Mouse (Mus musculus) erythroblast, adult 5-6 weeks (primary cell): ENCODE data around the gene Pdzd7. TPM values are rescaled to one million over a fixed set of nuclear protein-coding genes. Genes with fewer than 3 reads are reported as not detected.

Experiments
- ATAC-seq: replicated peaks from 2 replicates; pipeline ENCODE4 v1.8.0; 2016; ENCODE audit warnings: moderate number of reproducible peaks, mild to moderate bottlenecking, moderate TSS enrichment, inconsistent platforms; ENCODE audit not compliant: poor library complexity, low FRiP score, severe bottlenecking
- total RNA-seq, 2 experiments: library from RNA; stranded (forward) in 1 of 2; stranded (reverse) in 1 of 2; fragments of 150-400 nt in 1 of 2; fragments of 200-764, 138-1000 nt in 1 of 2; gene quantifications; 2 replicates each; pipeline versions ENCODE4 v1.2.3 to v1.2.4; 2015 to 2017; ENCODE audit warnings: low replicate concordance in 2 of 2

Gene Pdzd7
- total RNA-seq, 2 experiments from 2014 or later = not detected

DNA sequence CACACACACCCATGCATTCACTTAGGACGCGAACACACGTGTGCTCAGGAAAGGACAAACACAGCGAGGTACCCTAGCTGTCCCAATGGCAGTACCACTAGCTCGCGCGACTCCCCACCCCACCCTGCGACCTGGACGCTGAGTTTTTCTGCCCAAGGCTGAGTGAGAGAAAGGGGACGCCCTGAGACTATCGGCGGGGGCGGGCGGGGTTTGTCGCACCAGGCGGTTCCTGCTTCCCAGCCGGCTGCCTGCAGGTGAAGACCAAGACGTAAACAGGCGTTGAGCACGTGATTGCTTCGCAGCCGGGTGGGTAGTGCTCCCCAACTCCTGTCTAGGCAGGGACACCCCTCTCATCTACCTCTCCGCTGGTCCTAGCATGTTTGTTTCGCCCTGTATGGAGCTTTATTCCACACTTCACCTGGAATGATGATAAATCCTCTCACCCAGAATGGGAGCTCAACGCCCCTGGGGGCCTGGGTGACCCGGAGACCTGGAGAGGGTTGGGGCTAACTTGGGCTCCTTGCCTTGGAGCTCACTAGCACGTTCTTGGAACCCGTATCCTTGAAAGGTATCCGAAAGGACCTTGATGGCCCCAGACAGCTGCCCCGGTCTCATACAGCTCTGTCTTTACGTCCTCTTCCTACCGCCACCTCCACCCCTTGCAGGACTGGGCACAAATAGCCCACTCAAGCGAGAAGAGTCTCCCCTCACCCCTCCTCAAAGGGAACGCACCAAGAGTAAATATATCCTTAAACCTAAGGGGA lies 29.8 kb downstream of the Pdzd7 start:
- peak; percentile 65 for ATAC-seq

DNA sequence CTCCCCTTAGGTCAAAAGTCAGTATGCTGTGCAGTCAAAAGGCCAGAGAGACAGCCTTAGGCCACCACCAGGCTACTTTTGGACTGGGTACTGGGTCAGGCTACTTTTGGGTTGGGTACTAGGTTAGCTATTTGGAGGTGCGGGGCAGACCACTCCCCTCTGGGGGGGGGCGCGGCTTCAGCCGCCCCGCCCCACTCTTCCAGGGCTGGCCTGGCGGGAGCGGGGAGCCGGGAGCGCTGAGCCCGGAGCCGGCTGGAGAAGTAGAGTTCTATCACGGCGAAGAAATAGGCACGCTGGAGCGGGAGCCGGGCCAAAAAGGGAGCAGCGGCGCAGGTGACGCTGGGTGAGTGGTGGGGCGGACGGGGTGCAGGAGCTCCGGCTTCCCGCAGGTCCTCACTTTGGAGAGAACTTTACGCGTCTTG lies 30.5 kb downstream of the Pdzd7 start:
- ATAC-seq = 0 out of 2 replicates have a peak, but pooled peaks have one; percentile 20

- ATAC-seq = no peak
Measured at GRCm38 (mm10) chr19:45014335-45014971, 31.1 kb downstream of the Pdzd7 start, which contains the start of gene Lzts2. Gene Lzts2 (plus strand): TSS chr19:45014414.

GRCm38 (mm10) chr19:45013581-45014225 lies 31.8 kb downstream of the Pdzd7 start:
- no peak for ATAC-seq

DNA sequence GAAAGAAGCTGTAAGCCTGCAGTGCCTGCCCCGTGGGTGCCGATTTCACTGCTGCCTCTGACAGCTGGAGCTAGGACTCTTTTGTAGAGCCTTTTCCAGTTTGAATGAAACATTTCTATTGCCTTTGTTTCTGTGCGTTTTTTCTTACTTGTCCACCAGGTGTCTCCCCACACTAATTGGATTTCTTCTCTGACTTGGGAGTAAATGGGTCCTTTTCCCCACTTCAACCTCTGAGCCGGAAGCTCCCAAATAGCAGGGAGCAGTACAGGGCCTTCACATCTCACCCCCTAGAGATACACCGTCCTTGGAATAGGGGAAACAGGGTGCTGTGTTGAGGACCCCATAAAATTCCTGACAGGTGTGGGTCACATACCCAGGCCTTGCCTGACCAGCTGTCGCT lies 32.9 kb downstream of the Pdzd7 start:
- no peak for ATAC-seq

DNA sequence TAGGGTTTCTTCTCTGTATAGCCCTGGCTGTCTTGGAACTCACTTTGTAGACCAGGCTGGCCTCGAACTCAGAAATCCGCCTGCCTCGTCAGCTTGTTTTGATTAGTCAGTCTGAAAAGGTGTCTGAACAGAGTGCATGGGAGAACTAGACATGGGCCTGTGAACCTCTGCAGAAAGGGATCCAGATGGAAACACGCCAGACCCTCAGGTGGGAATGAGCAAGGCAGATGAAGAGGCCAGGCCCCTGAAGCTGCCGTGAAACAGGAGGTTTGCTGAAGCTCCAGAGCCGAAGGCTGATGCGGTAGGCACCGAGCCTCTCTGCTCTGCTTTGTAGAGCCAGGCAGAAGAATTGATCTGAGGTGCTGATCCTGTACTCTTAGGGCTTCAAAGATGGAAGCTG lies 33.3 kb downstream of the Pdzd7 start:
- no peak for ATAC-seq

DNA sequence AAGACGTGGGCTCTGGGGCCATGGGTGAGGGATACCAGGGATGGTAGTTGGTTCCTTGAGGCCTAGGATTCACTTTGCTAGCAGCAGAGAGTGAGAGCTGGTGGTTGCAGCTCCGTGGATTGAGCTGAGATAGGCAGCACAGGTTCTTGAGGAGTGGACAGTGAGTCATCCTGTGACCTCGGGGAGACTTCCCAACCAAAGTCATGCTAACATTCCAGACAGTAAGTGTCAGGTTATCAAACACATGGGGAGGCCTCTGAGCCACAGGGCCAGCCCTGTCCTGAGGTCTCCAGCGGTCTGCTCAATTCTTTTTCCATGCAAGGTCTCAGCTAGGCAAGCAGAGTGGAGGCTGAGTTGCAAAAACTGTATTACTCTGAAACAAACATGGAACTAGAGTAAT lies 34.9 kb downstream of the Pdzd7 start:
- no peak for ATAC-seq

DNA sequence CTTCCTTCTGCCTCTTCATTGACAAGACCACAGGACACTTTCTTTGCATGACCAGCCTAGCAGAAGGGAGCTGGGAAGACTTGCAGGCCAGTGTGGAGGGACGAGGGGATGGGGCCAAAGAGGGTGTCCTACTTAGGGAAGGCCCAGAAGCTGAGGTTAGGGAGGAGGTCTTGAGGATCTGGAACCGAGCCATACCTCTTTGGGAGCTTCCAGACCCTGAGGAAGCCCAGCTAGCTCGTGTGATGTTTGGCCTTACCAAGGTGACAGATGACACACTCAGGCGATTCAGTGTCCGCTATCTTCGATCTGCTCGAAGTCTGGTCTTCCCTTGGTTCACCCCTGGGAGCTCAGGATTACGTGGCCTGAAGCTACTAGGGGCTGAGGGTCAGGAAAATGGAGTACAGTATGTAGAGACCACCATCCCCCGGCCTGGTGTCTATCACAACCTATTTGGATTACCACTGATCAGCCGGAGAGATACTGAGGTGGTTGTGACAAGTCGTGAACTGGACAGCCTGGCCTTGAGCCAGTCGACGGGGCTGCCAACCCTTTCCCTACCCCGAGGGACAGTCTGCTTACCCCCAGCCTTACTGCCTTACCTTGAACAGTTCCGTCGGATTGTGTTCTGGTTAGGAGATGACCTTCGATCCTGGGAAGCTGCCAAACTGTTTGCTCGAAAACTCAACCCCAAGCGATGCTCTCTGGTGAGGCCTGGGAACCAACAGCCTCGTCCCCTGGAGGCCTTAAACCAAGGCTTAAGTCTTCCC lies 37.9 kb downstream of the Pdzd7 start:
- no peak for ATAC-seq

- ATAC-seq = no peak
Measured at GRCm38 (mm10) chr19:45007021-45007420, 38.5 kb downstream of the Pdzd7 start.

DNA sequence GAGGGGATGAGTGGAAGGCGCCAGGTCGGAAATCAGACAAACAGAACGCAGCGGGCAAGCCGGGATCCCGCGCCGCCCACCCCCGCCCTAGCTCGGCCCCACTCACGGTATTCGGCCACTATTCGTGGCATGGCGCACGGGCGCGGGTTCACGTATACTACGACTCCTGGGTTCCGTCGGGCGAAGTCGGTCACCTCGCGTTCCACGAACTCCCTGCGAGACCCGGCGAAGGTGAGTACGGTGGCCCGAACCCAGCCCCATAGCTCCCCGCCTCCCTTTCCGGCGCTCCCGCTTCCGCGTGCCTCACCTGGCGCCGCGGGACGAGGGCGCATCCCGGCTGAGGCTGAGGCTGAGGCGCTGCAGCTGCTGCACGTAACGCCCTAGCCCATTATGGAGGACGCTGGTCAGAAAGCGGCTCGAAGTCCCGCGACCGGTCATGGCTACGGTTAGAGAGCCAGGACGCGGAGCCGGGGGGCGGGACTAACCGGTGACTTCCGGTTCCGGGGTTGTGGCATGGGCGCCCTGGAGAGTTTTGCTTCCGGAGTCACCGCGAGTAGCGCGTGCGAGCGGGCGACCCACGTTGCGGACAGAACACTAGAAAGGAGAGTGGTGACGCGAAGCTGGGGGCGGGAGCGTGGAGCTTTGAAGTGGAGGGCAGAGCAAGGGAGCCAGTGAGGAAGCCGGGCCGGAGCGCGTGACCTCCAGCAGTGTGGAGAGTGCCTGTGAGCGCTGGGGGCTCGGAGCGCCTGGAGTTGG lies 39.4 kb downstream of the Pdzd7 start, which contains the start of gene Mrpl43:
TSS of gene Mrpl43 (minus strand) at position 486 of the 756 bp plus-strand sequence.
- peak; percentile 95 for ATAC-seq

- ATAC-seq = peak; percentile 79
Measured at GRCm38 (mm10) chr19:45005444-45005843, 40.1 kb downstream of the Pdzd7 start, which contains the start of gene Twnk. Gene Twnk (plus strand): TSS chr19:45005663.

GRCm38 (mm10) chr19:45003740-45004516 lies 41.6 kb downstream of the Pdzd7 start:
- no peak for ATAC-seq

GRCm38 (mm10) chr19:45002301-45002700 lies 43.2 kb downstream of the Pdzd7 start:
- ATAC-seq = no peak

DNA sequence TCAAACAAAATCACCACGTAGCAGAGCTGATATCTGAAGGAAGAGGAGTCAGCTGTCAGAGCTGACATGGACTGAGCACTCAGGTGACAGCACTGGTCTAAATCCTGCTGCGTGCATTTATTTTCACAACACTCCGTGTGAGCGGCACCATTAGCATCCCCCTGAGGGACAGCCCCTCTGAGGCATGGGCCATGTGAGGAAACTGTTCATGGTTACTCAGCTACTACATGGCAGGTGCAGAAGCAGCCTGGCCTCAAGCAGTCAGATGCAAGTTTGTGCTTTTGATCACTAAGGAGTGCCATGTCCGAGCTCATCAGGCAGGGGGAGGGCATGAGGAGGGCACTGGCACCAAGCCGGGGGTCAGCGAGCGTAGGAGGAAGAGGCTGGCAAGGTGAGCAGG lies 45.9 kb downstream of the Pdzd7 start:
- ATAC-seq = no peak

DNA sequence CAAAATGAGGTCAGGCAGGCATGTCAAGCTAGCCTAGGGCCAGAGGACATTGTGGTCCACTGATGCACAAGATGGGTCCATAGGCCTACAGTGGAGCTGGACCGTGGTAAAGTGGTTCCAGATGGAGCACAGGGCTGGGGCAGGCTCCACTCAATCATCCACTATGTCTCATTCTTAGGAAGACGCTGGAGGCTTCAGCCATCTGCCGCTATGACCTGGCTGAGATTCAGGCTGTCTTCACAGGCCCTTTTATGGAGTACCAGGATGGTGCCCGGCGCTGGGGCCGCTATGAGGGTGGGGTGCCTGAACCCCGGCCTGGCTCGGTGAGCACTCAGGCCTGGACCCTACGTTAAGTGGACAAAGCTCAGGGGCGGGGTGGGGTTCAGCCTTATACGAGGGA lies 47.7 kb downstream of the Pdzd7 start:
- ATAC-seq = no peak

- no peak for ATAC-seq
Measured at GRCm38 (mm10) chr19:44992712-44993111, 52.8 kb downstream of the Pdzd7 start.

GRCm38 (mm10) chr19:44992246-44992645 lies 53.3 kb downstream of the Pdzd7 start:
- ATAC-seq = no peak

DNA sequence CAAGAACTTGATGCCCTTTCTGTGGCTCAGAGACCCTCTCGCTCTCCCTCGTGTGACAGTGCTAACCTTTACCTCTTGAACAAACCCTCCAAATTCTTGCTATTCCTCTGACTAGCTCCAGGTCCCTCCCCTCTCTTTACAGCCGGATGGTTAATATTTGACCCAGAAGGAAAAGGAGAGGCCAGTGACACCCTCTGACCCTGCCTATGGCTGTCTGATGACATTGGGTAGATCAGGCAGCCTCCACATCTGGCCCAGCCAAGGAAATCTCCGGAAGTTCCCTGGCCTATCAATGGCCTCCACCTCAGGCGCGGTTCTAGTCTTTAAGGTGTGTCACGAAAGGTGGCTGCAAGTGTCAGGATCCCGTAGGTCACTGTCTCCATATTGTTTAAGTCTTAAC lies 54.5 kb downstream of the Pdzd7 start:
- no peak for ATAC-seq
